Mouse (Mus musculus): ENCODE measurements around the gene Zfyve1. TPM values are rescaled to one million over a fixed set of nuclear protein-coding genes. Genes with fewer than 3 reads are reported as not detected.
"Not testable (repeated sequence)": the region's sequence is repeated elsewhere in the genome, so short reads cannot be mapped to it uniquely, and the experiment has no call there.

Zfyve1 gene
- 9.4 and 9.9 TPM in 2 replicates for polyA plus RNA-seq (2015; fragmentation: Nextera tagmentation; extraction: Ambion mirVana)

- Histone ChIP-seq H3K9me3 (replicated peaks; ENCODE audit: control insufficient read depth, low read length) (no peaks in the 10 kb centered on the region), H3K4me2 (ENCODE audit: low read depth, low read length) (peak within 1 kb of the TSS; percentile 72), H3K27ac (ENCODE audit: low read length) (peak within 1 kb of the TSS; percentile 92), H3K4me3 (ENCODE audit: low read depth, low read length) (peak within 1 kb of the TSS; percentile 98), H3K27me3 (ENCODE audit: control insufficient read depth, insufficient read depth, low read depth, low read length) (no peaks in the 10 kb centered on the region), H3K4me1 (ENCODE audit: control insufficient read depth, low read depth, low read length) (peaks cover 11% of the 10 kb centered on the region), H3K36me3 (ENCODE audit: control insufficient read depth, insufficient read depth) (peaks cover 7% of the 10 kb centered on the region; the same call in 1 of the 2 replicates), H3K9ac (ENCODE audit: low read depth, low read length) (peak within 1 kb of the TSS; percentile 86)
- ATAC-seq (ENCODE audit: low read depth): peak; percentile 98
- 0% methylated on average over 28 of the region's 28 CpGs for WGBS (ENCODE audit: insufficient replicate concordance)
Observed at GRCm38 (mm10) chr12:83597025-83597501, at the start of gene Zfyve1. Zfyve1 (minus strand) TSS chr12:83597222.

- WGBS (ENCODE audit: insufficient replicate concordance): 78% methylated on average over 1 of the region's 1 CpGs
- no peaks in the 10 kb centered on the region for H3K4me1 ChIP-seq (ENCODE audit: control insufficient read depth, low read depth, low read length)
Observed at GRCm38 (mm10) chr12:83643116-83643515, 46.1 kb upstream of the Zfyve1 start.

GRCm38 (mm10) chr12:83641233-83641632, 44.2 kb upstream of the Zfyve1 start:
- Histone ChIP-seq H3K9me3 (replicated peaks; ENCODE audit: control insufficient read depth, low read length) (no peaks in the 10 kb centered on the region), H3K27me3 (ENCODE audit: control insufficient read depth, insufficient read depth, low read depth, low read length) (no peaks in the 10 kb centered on the region), H3K27ac (ENCODE audit: low read length) (no peak overlapping the region), H3K4me3 (ENCODE audit: low read depth, low read length) (no peak overlapping the region), H3K4me1 (ENCODE audit: control insufficient read depth, low read depth, low read length) (no peaks in the 10 kb centered on the region), H3K4me2 (ENCODE audit: low read depth, low read length) (no peak overlapping the region), H3K36me3 (ENCODE audit: control insufficient read depth, insufficient read depth) (peaks cover 26% of the 10 kb centered on the region), H3K9ac (ENCODE audit: low read depth, low read length) (no peak overlapping the region)
- 87% methylated on average over 2 of the region's 2 CpGs for WGBS (ENCODE audit: insufficient replicate concordance)
- ATAC-seq (ENCODE audit: low read depth): no peak

More at GRCm38 (mm10) chr12:83643116-83643515, 46.1 kb upstream of the Zfyve1 start:
- H3K9me3 ChIP-seq (replicated peaks; ENCODE audit: control insufficient read depth, low read length): no peaks in the 10 kb centered on the region
- no peak overlapping the region for H3K4me2 ChIP-seq (ENCODE audit: low read depth, low read length)
- H3K4me3 ChIP-seq (ENCODE audit: low read depth, low read length): no peak overlapping the region
- H3K36me3 ChIP-seq (ENCODE audit: control insufficient read depth, insufficient read depth): peaks cover 32% of the 10 kb centered on the region
- no peak for ATAC-seq (ENCODE audit: low read depth)
- no peak overlapping the region for H3K27ac ChIP-seq (ENCODE audit: low read length)
- H3K27me3 ChIP-seq (ENCODE audit: control insufficient read depth, insufficient read depth, low read depth, low read length): no peaks in the 10 kb centered on the region
- H3K9ac ChIP-seq (ENCODE audit: low read depth, low read length): no peak overlapping the region

- WGBS (ENCODE audit: insufficient replicate concordance): 31% methylated on average over 2 of the region's 2 CpGs
- Histone ChIP-seq H3K27ac (ENCODE audit: low read length) (no peak overlapping the region), H3K36me3 (ENCODE audit: control insufficient read depth, insufficient read depth) (peaks cover 4% of the 10 kb centered on the region), H3K9ac (ENCODE audit: low read depth, low read length) (no peak overlapping the region), H3K4me1 (ENCODE audit: control insufficient read depth, low read depth, low read length) (peaks cover 7% of the 10 kb centered on the region), H3K4me2 (ENCODE audit: low read depth, low read length) (peak overlapping the region; percentile 68), H3K9me3 (replicated peaks; ENCODE audit: control insufficient read depth, low read length) (no peaks in the 10 kb centered on the region), H3K27me3 (ENCODE audit: control insufficient read depth, insufficient read depth, low read depth, low read length) (no peaks in the 10 kb centered on the region), H3K4me3 (ENCODE audit: low read depth, low read length) (no peak overlapping the region)
- ATAC-seq (ENCODE audit: low read depth): no peak
Observed at GRCm38 (mm10) chr12:83633807-83634206, 36.8 kb upstream of the Zfyve1 start.

GRCm38 (mm10) chr12:83632680-83633025, 35.6 kb upstream of the Zfyve1 start:
- peaks cover 7% of the 10 kb centered on the region for H3K4me1 ChIP-seq (ENCODE audit: control insufficient read depth, low read depth, low read length)
- no peaks in the 10 kb centered on the region for H3K9me3 ChIP-seq (replicated peaks; ENCODE audit: control insufficient read depth, low read length)
- peak overlapping the region; percentile 98 for H3K4me3 ChIP-seq (ENCODE audit: low read depth, low read length)
- H3K4me2 ChIP-seq (ENCODE audit: low read depth, low read length): peak overlapping the region; percentile 68
- 0% methylated on average over 20 of the region's 20 CpGs for WGBS (ENCODE audit: insufficient replicate concordance)
- H3K36me3 ChIP-seq (ENCODE audit: control insufficient read depth, insufficient read depth): peaks cover 4% of the 10 kb centered on the region
- peak overlapping the region; percentile 97 for H3K9ac ChIP-seq (ENCODE audit: low read depth, low read length)
- ATAC-seq (ENCODE audit: low read depth): peak; percentile 6
- H3K27me3 ChIP-seq (ENCODE audit: control insufficient read depth, insufficient read depth, low read depth, low read length): no peaks in the 10 kb centered on the region
- peak overlapping the region; percentile 94 for H3K27ac ChIP-seq (ENCODE audit: low read length)

GRCm38 (mm10) chr12:83631743-83632679, 35.0 kb upstream of the Zfyve1 start:
- Histone ChIP-seq H3K27me3 (ENCODE audit: control insufficient read depth, insufficient read depth, low read depth, low read length) (no peaks in the 10 kb centered on the region), H3K27ac (ENCODE audit: low read length) (peak overlapping the region; percentile 94), H3K9ac (ENCODE audit: low read depth, low read length) (peak overlapping the region; percentile 97), H3K4me3 (ENCODE audit: low read depth, low read length) (peak overlapping the region; percentile 98), H3K36me3 (ENCODE audit: control insufficient read depth, insufficient read depth) (peaks cover 4% of the 10 kb centered on the region), H3K4me2 (ENCODE audit: low read depth, low read length) (peak overlapping the region; percentile 80), H3K9me3 (replicated peaks; ENCODE audit: control insufficient read depth, low read length) (no peaks in the 10 kb centered on the region), H3K4me1 (ENCODE audit: control insufficient read depth, low read depth, low read length) (peaks cover 7% of the 10 kb centered on the region)
- ATAC-seq (ENCODE audit: low read depth): peak; percentile 99
- WGBS (ENCODE audit: insufficient replicate concordance): under 1% methylated on average over 63 of the region's 68 CpGs

GRCm38 (mm10) chr12:83630936-83631335, 33.9 kb upstream of the Zfyve1 start, which contains the start of gene Rbm25:
Rbm25 (plus strand) TSS chr12:83631236.
- not testable (repeated sequence) for H3K4me1 ChIP-seq (ENCODE audit: control insufficient read depth, low read depth, low read length); H3K36me3 ChIP-seq (ENCODE audit: control insufficient read depth, insufficient read depth); H3K9me3 ChIP-seq (replicated peaks; ENCODE audit: control insufficient read depth, low read length); ATAC-seq (ENCODE audit: low read depth); H3K27me3 ChIP-seq (ENCODE audit: control insufficient read depth, insufficient read depth, low read depth, low read length)
- Histone ChIP-seq H3K27ac (ENCODE audit: low read length) (peak within 1 kb of the TSS; percentile 94), H3K4me3 (ENCODE audit: low read depth, low read length) (peak within 1 kb of the TSS; percentile 98), H3K9ac (ENCODE audit: low read depth, low read length) (peak within 1 kb of the TSS; percentile 97), H3K4me2 (ENCODE audit: low read depth, low read length) (peak within 1 kb of the TSS; percentile 80)
- no CpG with 5 or more reads among the region's 5 CpGs for WGBS (ENCODE audit: insufficient replicate concordance)

GRCm38 (mm10) chr12:83624321-83624720, 27.3 kb upstream of the Zfyve1 start:
- Histone ChIP-seq H3K9me3 (replicated peaks; ENCODE audit: control insufficient read depth, low read length) (no peaks in the 10 kb centered on the region), H3K9ac (ENCODE audit: low read depth, low read length) (no peak overlapping the region), H3K36me3 (ENCODE audit: control insufficient read depth, insufficient read depth) (no peaks in the 10 kb centered on the region), H3K27ac (ENCODE audit: low read length) (no peak overlapping the region), H3K4me3 (ENCODE audit: low read depth, low read length) (no peak overlapping the region), H3K27me3 (ENCODE audit: control insufficient read depth, insufficient read depth, low read depth, low read length) (no peaks in the 10 kb centered on the region), H3K4me1 (ENCODE audit: control insufficient read depth, low read depth, low read length) (no peaks in the 10 kb centered on the region), H3K4me2 (ENCODE audit: low read depth, low read length) (no peak overlapping the region)
- ATAC-seq (ENCODE audit: low read depth): no peak
- WGBS (ENCODE audit: insufficient replicate concordance): 73% methylated on average over 1 of the region's 1 CpGs

All from liver, embryonic 16.5 days (tissue).